Mouse (Mus musculus): Measurements from ENCODE around the gene Rad51c. TPM values are rescaled to one million over a fixed set of nuclear protein-coding genes. Genes with fewer than 3 reads are reported as not detected.

Rad51c gene
- polyA plus RNA-seq, 1 experiment from 2014 or later = 15.4 TPM

Other genes with a start within 250 kb of the Rad51c start
- gene Ppm1e, start 45.9 kb downstream of the Rad51c start, polyA plus RNA-seq (2016; fragmentation: Nextera tagmentation; extraction: Ambion mirVana) = 2.2 and 2.4 TPM in 2 replicates
- gene Tex14, start 111 bp upstream of the Rad51c start, polyA plus RNA-seq (2016; fragmentation: Nextera tagmentation; extraction: Ambion mirVana) = 0.16 and 0.33 TPM in 2 replicates
- gene Gm11492, start 161.7 kb upstream of the Rad51c start, polyA plus RNA-seq (2016; fragmentation: Nextera tagmentation; extraction: Ambion mirVana) = not detected in 2 replicates
- gene Sept4, start 163.9 kb upstream of the Rad51c start, polyA plus RNA-seq (2016; fragmentation: Nextera tagmentation; extraction: Ambion mirVana) = 4.8 and 6.0 TPM in 2 replicates
- 68.3 and 69.0 TPM in 2 replicates for gene Mtmr4, start 187.2 kb upstream of the Rad51c start, polyA plus RNA-seq (2016; fragmentation: Nextera tagmentation; extraction: Ambion mirVana)
- gene Hsf5, start 212.2 kb upstream of the Rad51c start, polyA plus RNA-seq (2016; fragmentation: Nextera tagmentation; extraction: Ambion mirVana) = 0.26 and 0.34 TPM in 2 replicates